Mouse (Mus musculus) cerebral cortex, adult 2 months (tissue): ENCODE results near the gene Lipc.

ENCODE experiments used
- WGBS: fragments of 180-500 bp; shearing (Covaris S2); methylation state at CpG from one replicate; pipeline ENCODE4 v1.1.7; 2018; 5-methylcytosine and 5-hydroxymethylcytosine counted together

Lipc gene

GRCm38 (mm10) chr9:70854950-70855349 is 97.1 kb downstream of the Lipc start:
- 86% methylated on average over 6 of the region's 6 CpGs for WGBS

GRCm38 (mm10) chr9:70853081-70853480 is 98.9 kb downstream of the Lipc start:
- 95% methylated on average over 15 of the region's 15 CpGs for WGBS

GRCm38 (mm10) chr9:70851533-70851932 is 100.5 kb downstream of the Lipc start:
- WGBS, result 77% methylated on average over 3 of the region's 3 CpGs

GRCm38 (mm10) chr9:70848135-70848770 is 103.8 kb downstream of the Lipc start:
- 14% methylated on average over 10 of the region's 10 CpGs for WGBS

GRCm38 (mm10) chr9:70847627-70848051 is 104.4 kb downstream of the Lipc start:
- WGBS, result 43% methylated on average over 8 of the region's 8 CpGs

- WGBS, result 96% methylated on average over 4 of the region's 4 CpGs
Measured at GRCm38 (mm10) chr9:70843270-70843669, 108.8 kb downstream of the Lipc start.

GRCm38 (mm10) chr9:70842300-70842941 is 109.6 kb downstream of the Lipc start:
- WGBS, result 47% methylated on average over 5 of the region's 6 CpGs

- 79% methylated on average over 8 of the region's 8 CpGs for WGBS
Measured at GRCm38 (mm10) chr9:70841426-70842215, 110.4 kb downstream of the Lipc start.

- WGBS, result 46% methylated on average over 6 of the region's 6 CpGs
Measured at GRCm38 (mm10) chr9:70840861-70841341, 111.1 kb downstream of the Lipc start.

- 77% methylated on average over 10 of the region's 10 CpGs for WGBS
Measured at GRCm38 (mm10) chr9:70838132-70838911, 113.7 kb downstream of the Lipc start.

- 27% methylated on average over 4 of the region's 4 CpGs for WGBS
Measured at GRCm38 (mm10) chr9:70834730-70835154, 117.3 kb downstream of the Lipc start.

GRCm38 (mm10) chr9:70834217-70834616 is 117.8 kb downstream of the Lipc start:
- WGBS, result 79% methylated on average over 3 of the region's 3 CpGs

- 86% methylated on average over 6 of the region's 6 CpGs for WGBS
Measured at GRCm38 (mm10) chr9:70833111-70833908, 118.7 kb downstream of the Lipc start.

GRCm38 (mm10) chr9:70832231-70832630 is 119.8 kb downstream of the Lipc start:
- WGBS, result 72% methylated on average over 7 of the region's 7 CpGs

GRCm38 (mm10) chr9:70830844-70831529 is 121.0 kb downstream of the Lipc start:
- 91% methylated on average over 6 of the region's 6 CpGs for WGBS

GRCm38 (mm10) chr9:70829784-70830488 is 122.1 kb downstream of the Lipc start:
- 80% methylated on average over 7 of the region's 7 CpGs for WGBS

- 97% methylated on average over 6 of the region's 6 CpGs for WGBS
Measured at GRCm38 (mm10) chr9:70827911-70828310, 124.1 kb downstream of the Lipc start.

GRCm38 (mm10) chr9:70824103-70824502 is 127.9 kb downstream of the Lipc start:
- 92% methylated on average over 3 of the region's 3 CpGs for WGBS

- 91% methylated on average over 14 of the region's 14 CpGs for WGBS
Measured at GRCm38 (mm10) chr9:70818739-70819138, 133.3 kb downstream of the Lipc start.

- 38% methylated on average over 1 of the region's 1 CpGs for WGBS
Measured at GRCm38 (mm10) chr9:70817396-70817795, 134.6 kb downstream of the Lipc start.
